Mouse (Mus musculus) skeletal muscle tissue, postnatal 0 days (tissue): ENCODE data around the gene Zfp768. TPM values are rescaled to one million over a fixed set of nuclear protein-coding genes. Genes with fewer than 3 reads are reported as not detected.

Experiments used
- polyA plus RNA-seq: library from polyadenylated mRNA; unstranded; fragments of >200 nt; fragmentation: Nextera tagmentation; extraction: Ambion mirVana; gene quantifications from 2 replicates; pipeline ENCODE4 v1.2.1, GENCODE M21; 2015

Gene Zfp768
- polyA plus RNA-seq: 13.9 and 16.4 TPM in 2 replicates

DNA sequence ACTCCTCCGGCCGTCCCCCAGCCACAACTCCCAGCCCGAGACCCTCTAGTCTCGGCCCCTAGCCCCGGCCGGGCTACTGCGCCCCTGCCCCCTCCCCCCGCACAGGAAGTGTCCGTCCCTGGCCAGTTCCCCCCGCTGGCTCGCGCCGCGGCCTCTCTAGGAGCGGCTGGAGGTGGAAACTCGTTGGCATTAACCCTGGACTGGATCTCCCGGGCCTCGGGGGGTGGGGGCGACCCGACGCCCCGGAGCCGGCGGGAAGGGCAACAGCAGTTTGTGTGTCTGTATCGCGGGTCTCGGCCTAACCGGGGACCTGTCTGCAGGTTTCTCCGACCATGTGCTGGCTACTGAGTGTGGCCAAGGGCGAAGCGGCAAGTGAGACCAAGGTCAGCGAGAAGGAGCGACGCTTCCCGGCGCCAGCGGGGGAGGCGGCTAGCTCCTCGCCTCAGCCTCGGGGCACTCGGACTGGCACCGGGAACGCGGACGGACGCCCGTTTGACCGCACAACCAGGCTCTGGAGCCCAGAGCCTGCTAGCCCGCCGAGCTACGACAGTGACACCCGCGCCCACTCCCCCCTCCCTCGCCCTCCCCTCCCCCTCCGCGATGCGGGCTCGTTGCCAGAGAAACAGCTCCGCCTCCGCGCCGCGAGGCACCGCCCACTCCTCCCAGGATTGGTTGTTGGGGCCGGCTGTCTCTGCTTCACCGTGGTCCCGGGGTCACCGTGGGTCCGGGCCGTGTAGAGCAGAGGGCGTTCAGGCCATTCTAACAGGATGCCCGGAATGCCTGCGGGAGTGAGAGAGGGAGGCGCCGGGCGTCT, at the start of gene Zfp768:
Gene Zfp768 (minus strand): TSS at position 78 of the 814 bp plus-strand sequence.

DNA sequence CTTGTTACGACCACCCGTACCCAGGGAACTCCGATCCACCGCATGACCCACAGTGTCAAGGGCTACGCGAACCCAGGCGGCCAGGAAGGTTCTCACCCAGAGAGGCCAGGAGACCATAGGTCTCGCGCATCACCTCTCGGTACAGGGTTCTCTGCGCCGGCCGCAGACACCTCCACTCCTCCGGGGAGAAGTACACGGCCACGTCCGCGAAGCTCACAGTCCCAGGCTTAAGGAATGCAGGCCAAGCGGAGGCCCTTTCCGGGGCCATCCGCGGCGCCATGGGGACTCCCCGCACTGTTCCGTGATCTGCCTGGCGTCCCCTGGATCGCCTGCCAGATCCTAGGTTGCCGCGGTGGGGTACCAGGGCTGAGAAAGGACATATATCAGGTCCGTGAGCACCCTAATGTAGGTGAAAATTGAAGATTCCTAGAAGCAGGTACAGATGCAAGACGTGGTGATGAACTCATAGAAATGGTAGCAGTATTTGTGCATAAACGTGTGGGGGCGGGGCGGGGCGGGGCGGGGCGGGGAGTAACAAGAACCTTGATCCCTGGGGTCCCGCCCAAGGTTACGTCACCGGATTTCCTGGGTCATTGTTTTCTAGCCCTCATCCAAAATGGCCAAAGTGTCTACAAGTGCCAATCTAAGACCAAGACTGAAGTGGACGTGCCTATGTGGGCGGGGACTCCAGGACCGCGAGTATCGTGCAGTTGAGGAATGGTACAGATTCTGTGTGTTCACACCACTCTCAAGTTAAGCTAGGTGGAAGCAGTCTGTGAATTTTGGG, 48.0 kb upstream of the Zfp768 start, which contains the start of gene E430018J23Rik:
Gene E430018J23Rik (minus strand): TSS at position 473 of the 787 bp plus-strand sequence.

GRCm38 (mm10) chr7:127386641-127387392, 41.4 kb upstream of the Zfp768 start, which contains the start of gene 9130019O22Rik:
TSS of gene 9130019O22Rik (minus strand) at chr7:127387166.

GRCm38 (mm10) chr7:127375271-127376245, 30.2 kb upstream of the Zfp768 start, which contains the start of gene Zfp747:
TSS of gene Zfp747 (minus strand) at chr7:127376050.

GRCm38 (mm10) chr7:127296098-127296497, 49.3 kb downstream of the Zfp768 start, which contains the start of gene Itgal:
TSS of gene Itgal (plus strand) at chr7:127296260.

Other genes starting within 250 kb of the Zfp768 start
- gene Qprt, start 223.4 kb downstream of the Zfp768 start, polyA plus RNA-seq: 5.4 and 5.8 TPM in 2 replicates
- 0.22 and 0.63 TPM in 2 replicates for gene Spn, start 207.8 kb downstream of the Zfp768 start, polyA plus RNA-seq
- 22.0 and 23.9 TPM in 2 replicates for gene Cd2bp2, start 149.5 kb downstream of the Zfp768 start, polyA plus RNA-seq
- gene Tbc1d10b, start 137.1 kb downstream of the Zfp768 start, polyA plus RNA-seq: 17.3 and 19.1 TPM in 2 replicates
- gene Mylpf, start 136.7 kb downstream of the Zfp768 start, polyA plus RNA-seq: 16,282 and 17,335 TPM in 2 replicates
- 8.7 and 9.9 TPM in 2 replicates for gene Zfp553, start 112.5 kb downstream of the Zfp768 start, polyA plus RNA-seq
- 8.5 and 9.1 TPM in 2 replicates for gene Sept1, start 112.5 kb downstream of the Zfp768 start, polyA plus RNA-seq
- 31.2 and 37.1 TPM in 2 replicates for gene Zfp771, start 101.3 kb downstream of the Zfp768 start, polyA plus RNA-seq
- 56.2 and 58.8 TPM in 2 replicates for gene Dctpp1, start 84.9 kb downstream of the Zfp768 start, polyA plus RNA-seq
- 36.9 and 48.8 TPM in 2 replicates for gene Sephs2, start 71.5 kb downstream of the Zfp768 start, polyA plus RNA-seq
- 1.9 TPM in 2 replicates for gene Itgal, start 49.3 kb downstream of the Zfp768 start, polyA plus RNA-seq
- gene Zfp747, start 30.5 kb upstream of the Zfp768 start, polyA plus RNA-seq: 3.9 and 4.4 TPM in 2 replicates
- 3.4 and 3.8 TPM in 2 replicates for gene 9130019O22Rik, start 41.6 kb upstream of the Zfp768 start, polyA plus RNA-seq
- 4.1 and 4.8 TPM in 2 replicates for gene E430018J23Rik, start 48.0 kb upstream of the Zfp768 start, polyA plus RNA-seq
- gene Zfp764, start 61.2 kb upstream of the Zfp768 start, polyA plus RNA-seq: 3.1 and 3.4 TPM in 2 replicates
- gene Zfp688, start 76.5 kb upstream of the Zfp768 start, polyA plus RNA-seq: 9.9 and 13.0 TPM in 2 replicates
- 2.4 and 2.6 TPM in 2 replicates for gene Zfp689, start 103.6 kb upstream of the Zfp768 start, polyA plus RNA-seq
- gene Prr14, start 114.0 kb upstream of the Zfp768 start, polyA plus RNA-seq: 17.3 and 23.2 TPM in 2 replicates
- 7.1 and 7.8 TPM in 2 replicates for gene Fbrs, start 133.6 kb upstream of the Zfp768 start, polyA plus RNA-seq
- 17.2 and 19.6 TPM in 2 replicates for gene Srcap, start 166.4 kb upstream of the Zfp768 start, polyA plus RNA-seq
- 5.6 and 6.1 TPM in 2 replicates for gene Gm42715, start 174.0 kb upstream of the Zfp768 start, polyA plus RNA-seq
- gene Tmem265, start 215.8 kb upstream of the Zfp768 start, polyA plus RNA-seq: 1.2 and 3.3 TPM in 2 replicates
- 19.5 and 21.8 TPM in 2 replicates for gene Phkg2, start 227.8 kb upstream of the Zfp768 start, polyA plus RNA-seq
- gene Ccdc189, start 243.0 kb upstream of the Zfp768 start, polyA plus RNA-seq: 7.2 and 7.5 TPM in 2 replicates
- 18.0 and 21.5 TPM in 2 replicates for gene Rnf40, start 243.2 kb upstream of the Zfp768 start, polyA plus RNA-seq